Mouse (Mus musculus) thymus, postnatal 25 days (tissue): ENCODE measurements around the gene Ppdpf.
"Not testable (repeated sequence)": the region's sequence is repeated elsewhere in the genome, so short reads cannot be mapped to it uniquely, and the experiment has no call there.

Experiments used
- DNase-seq: peaks from one replicate; pipeline ENCODE4 v3.0.0; 2022

The Ppdpf gene

GRCm38 (mm10) chr2:181159771-181160170 lies 27.3 kb upstream of the Ppdpf start:
- no peak for DNase-seq

DNA sequence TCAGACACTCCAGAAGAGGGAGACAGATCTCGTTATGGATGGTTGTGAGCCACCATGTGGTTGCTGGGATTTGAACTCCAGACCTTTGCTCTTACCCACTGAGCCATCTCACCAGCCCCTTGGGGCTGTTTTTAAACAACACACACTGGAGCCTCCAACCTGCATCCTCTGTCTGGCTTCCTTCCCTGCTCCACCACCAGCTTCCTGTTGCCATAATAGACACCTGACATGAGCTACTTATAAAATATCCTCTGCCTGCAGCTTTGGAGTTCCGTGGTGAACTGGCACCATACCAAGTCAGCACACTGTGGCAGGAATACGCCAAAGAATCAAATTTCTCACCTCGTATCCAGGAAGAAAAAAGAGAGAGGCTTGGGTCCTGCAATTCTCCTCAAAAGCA lies 26.2 kb upstream of the Ppdpf start:
- DNase-seq: no peak

DNA sequence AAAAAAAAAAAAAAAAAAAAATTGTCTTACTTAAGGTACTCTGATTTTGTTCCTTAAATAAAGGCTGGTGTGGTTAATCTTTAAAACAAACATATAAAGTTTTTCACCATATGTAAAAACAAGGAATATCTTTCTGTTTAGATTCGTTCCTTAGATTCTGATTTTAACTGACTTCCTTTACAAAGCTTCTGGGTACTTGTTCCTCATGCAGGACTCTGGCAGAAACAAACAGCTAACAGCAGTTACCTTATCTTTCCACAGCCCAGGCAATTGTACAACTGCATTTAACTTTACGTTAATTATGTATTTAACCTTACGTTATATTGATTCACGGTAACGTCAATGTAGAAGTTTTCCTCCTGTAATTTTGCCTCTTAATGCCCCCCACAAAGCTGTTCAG lies 20.6 kb upstream of the Ppdpf start:
- no peak for DNase-seq

- DNase-seq: no peak
Measured at GRCm38 (mm10) chr2:181174646-181175045, 12.4 kb upstream of the Ppdpf start.

GRCm38 (mm10) chr2:181178015-181178414 lies 9.0 kb upstream of the Ppdpf start:
- no peak for DNase-seq

GRCm38 (mm10) chr2:181178471-181178870 lies 8.6 kb upstream of the Ppdpf start:
- no peak for DNase-seq

GRCm38 (mm10) chr2:181180898-181181297 lies 6.1 kb upstream of the Ppdpf start:
- no peak for DNase-seq

GRCm38 (mm10) chr2:181186635-181187034 lies 412 bp upstream of the Ppdpf start:
- DNase-seq: peak; percentile 89

DNA sequence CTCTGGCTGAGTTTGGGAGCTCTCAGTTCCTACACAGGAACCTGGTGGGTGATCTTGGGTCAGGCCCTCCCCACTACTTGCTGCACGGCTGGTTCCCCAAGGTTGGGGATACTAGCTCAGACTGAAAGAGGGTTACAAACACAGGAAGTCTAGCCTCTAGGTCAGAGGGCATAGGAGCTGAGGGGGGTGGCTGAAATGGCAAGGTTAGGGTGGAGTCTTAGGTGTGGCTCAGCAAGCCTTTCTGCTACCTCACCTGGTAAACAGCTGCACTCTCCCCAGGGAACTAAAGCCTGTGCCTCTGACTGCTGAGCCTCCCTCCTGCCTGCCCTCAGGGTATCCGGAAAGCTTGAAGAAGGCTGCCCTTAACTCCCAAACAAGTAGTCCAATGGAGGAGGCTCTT lies 1.6 kb downstream of the Ppdpf start:
- DNase-seq: peak; percentile 24

DNA sequence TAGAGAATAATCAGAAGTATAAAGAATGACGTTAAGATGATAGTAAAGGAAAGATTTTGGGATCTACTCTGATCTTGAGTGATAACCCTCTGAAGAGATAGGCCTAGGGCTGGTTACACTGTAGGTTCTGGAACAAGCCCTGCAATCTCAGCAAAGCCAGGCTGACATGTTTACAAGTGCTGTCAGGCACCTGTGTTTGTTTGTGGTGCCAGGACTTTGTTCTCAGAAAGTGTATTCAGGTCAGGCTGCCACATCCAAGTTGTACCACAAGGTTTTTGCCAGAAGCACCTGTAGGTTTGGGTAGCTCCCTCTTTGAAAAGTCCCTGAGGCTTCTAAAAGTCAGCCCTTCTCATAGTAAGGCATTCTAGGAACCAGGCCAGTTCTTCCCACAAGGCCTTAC lies 2.3 kb downstream of the Ppdpf start:
- DNase-seq: no peak

DNA sequence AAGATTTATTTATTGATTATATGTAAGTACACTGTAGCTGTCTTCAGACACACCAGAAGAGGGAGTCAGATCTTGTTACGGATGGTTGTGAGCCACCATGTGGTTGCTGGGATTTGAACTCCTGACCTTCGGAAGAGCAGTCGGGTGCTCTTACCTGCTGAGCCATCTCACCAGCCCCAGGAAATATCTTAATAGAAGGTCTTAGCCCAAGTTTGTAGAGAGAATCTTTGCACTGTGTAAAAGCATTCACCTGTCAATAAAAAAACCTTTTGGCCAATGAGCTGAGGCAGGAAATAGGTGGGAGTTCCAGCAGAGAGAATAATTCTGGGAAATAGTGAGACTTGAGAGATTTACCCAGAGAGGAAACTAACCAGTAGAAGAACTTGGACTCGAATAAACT lies 4.3 kb downstream of the Ppdpf start:
- not testable (repeated sequence) for DNase-seq

DNA sequence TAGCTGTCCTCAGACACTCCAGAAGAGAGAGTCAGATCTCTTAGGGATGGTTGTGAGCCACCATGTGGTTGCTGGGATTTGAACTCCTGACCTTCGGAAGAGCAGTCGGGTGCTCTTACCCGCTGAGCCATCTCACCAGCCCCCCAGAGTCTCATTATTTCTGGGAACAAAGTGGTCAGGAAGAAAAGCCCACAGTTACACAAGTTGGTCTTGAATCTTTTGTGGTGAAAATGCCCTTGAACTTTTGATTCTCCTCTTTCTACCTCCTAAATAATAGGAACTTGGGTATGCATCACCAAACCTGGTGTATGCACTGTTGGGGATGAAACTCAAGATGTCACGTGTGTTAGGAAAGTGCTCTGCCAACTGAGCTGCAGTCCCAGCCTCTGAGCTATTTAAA lies 4.9 kb downstream of the Ppdpf start:
- no peak for DNase-seq

GRCm38 (mm10) chr2:181193044-181193443 lies 6.0 kb downstream of the Ppdpf start:
- no peak for DNase-seq

DNA sequence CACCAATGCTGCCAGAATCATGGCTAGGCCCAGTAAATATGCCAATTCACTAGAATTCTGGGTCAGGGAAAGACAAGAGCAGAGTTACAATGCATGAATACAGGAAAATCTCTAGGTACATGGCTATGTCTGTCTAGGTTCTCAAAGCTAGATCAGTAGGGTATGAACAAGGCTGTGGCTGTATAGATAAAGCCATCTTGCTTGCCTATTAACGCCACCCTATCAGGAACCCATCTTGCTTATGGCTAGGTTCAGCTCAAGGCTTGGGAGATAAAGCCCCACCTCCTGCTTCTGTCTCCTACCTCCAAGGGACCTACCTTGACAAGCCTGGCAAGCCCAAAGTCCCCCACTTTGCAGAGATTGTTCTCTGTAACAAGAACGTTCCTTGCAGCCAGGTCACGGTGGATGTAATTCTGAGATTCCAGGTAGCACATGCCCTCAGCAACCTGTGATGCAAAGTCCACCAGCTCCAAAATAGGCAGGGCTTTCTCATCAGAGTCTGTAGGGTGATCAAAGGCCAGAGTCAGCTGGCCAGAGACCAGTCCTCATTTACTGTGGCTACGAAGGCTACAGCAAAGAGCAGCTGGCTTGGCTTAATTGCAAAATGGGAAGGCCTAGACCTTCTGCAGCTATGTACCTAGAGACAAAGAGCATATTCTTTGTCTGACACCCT lies 9.7 kb downstream of the Ppdpf start:
- DNase-seq: no peak

DNA sequence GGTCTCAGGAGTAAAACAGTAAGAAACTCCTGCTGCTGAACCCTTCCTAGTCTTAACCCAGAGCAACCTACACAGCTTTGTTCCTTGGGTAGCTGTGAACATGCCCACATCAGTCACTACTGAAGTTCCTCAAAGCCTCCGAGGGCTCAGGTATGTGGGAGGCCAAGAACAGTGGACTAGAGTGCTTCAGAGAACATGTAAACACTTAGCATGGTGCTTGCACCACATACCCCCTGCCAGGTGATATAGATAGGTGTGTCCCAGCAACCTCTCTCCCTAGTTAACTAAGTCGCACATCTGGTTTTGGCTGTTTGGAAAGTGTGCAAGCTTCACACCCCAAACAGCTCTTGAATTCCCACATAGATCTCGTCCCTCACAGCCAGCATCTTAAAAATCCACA lies 14.6 kb downstream of the Ppdpf start:
- no peak for DNase-seq

GRCm38 (mm10) chr2:181202422-181202821 lies 15.4 kb downstream of the Ppdpf start, which contains the start of gene Ptk6:
Gene Ptk6 (minus strand): TSS chr2:181202789.
- no peak for DNase-seq

GRCm38 (mm10) chr2:181202886-181203285 lies 15.8 kb downstream of the Ppdpf start:
- DNase-seq: no peak

- no peak for DNase-seq
Measured at GRCm38 (mm10) chr2:181205678-181206077, 18.6 kb downstream of the Ppdpf start.

GRCm38 (mm10) chr2:181206118-181206517 lies 19.1 kb downstream of the Ppdpf start:
- DNase-seq: no peak

- DNase-seq: peak; percentile 32
Measured at GRCm38 (mm10) chr2:181212389-181213020, 25.5 kb downstream of the Ppdpf start.

- peak; percentile 45 for DNase-seq
Measured at GRCm38 (mm10) chr2:181213021-181213445, 26.0 kb downstream of the Ppdpf start, which contains the start of gene Srms. Gene Srms (minus strand): TSS chr2:181213185.

GRCm38 (mm10) chr2:181216037-181216436 lies 29.0 kb downstream of the Ppdpf start:
- no peak for DNase-seq

DNA sequence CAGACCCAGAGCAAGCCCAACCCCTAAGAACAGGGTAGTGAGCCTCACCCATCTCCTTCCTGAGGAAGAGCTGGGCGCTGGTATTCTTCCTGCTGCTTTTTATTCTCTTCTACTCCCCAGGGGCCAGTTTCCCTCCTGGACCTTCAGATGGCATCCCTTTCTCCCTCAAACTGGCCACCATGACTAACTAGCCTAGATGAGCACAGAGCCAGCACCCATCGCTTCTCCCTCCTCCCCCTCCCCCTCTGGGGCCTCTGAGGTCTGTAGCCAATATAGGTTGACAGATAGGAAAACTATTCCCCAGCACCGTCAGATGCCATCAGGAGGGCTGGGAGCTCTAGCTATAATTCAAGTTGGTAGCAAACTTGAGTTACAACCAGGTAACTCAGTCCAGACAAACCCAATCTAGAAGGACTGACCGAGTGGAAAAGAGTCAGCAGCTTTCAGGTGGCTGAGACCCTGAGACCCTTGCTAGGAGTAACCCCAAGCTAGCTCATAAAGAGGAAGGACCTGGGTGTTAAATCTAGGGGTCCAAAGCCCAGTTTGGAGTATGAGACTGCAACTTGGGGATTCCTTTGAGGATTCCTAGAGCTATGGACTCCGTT lies 31.9 kb downstream of the Ppdpf start:
- peak; percentile 26 for DNase-seq

DNA sequence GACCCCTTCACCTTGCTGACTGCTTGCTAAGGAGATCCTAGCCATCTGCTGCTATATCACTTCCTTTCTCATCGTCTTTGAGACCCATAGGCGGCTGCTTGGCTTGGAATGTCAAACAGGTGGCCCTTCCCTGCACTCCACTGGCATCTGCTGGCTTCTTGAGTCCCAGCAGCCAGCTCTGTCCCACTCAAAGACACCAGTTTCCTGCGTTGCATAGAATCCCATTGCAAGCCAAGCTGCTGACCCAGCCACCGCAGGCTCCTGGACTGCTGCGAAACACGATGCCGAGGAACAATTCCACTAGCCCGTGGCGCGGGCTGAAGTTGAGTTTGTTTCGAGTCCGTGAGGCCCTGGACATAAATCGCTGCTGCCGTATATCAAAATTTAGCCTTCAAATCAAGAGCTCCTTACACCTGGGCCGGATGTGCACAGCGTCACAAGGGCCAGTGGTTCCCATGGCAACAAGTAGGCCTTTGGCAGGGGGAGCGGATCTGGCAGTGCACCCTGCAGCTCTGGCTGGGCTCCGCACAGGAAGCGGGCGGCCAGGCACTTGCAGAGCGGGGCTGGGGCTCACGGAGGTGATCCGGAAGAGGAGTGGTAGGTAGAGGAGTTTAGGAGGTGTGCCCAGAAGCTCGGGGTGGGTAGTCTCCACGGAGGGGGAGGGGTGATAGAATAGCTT lies 32.6 kb downstream of the Ppdpf start, which contains the start of gene Fndc11:
TSS of gene Fndc11 (plus strand) at position 476 of the 679 bp plus-strand sequence.
- DNase-seq: peak; percentile 92
